Mouse (Mus musculus) bone marrow, adult 2 months (tissue): ENCODE results near the gene Uso1. TPM values are rescaled to one million over a fixed set of nuclear protein-coding genes. Genes with fewer than 3 reads are reported as not detected.

Source experiments
- H3K27ac ChIP-seq: fragments of 200-500 bp; 2 replicates; pipeline ENCODE4 v1.5.1; 2012; ENCODE audit warnings: low read depth, mild to moderate bottlenecking, control low read depth, inconsistent platforms, low read length; ENCODE audit not compliant: control insufficient read depth, poor library complexity, insufficient read depth
- H3K4me1 ChIP-seq: fragments of 200-500 bp; 2 replicates; pipeline ENCODE4 v1.6.1; 2011; ENCODE audit warnings: low read length; ENCODE audit not compliant: control insufficient read depth, insufficient read depth
- H3K4me3 ChIP-seq: fragments of 200-500 bp; replicated peaks from 2 replicates; pipeline ENCODE3; 2011; ENCODE audit warnings: mild to moderate bottlenecking, low read depth, low read length, control low read depth; ENCODE audit not compliant: control insufficient read depth
- CTCF ChIP-seq: fragments of 200-500 bp; IDR thresholded peaks from 2 replicates; pipeline ENCODE4 v1.5.1; 2011; ENCODE audit warnings: low read length, control low read depth; ENCODE audit not compliant: control insufficient read depth, insufficient read depth
- POLR2A ChIP-seq: fragments of 200-500 bp; IDR thresholded peaks from 2 replicates; pipeline ENCODE4 v1.6.1; 2011; ENCODE audit warnings: low read depth, mild to moderate bottlenecking, control low read depth, low read length, borderline replicate concordance; ENCODE audit not compliant: control insufficient read depth
- WGBS: fragments of 180-500 bp; shearing (Covaris S2); methylation state at CpG from one replicate; pipeline ENCODE4 v1.1.7; 2018; 5-methylcytosine and 5-hydroxymethylcytosine counted together
- polyA plus RNA-seq: library from polyadenylated mRNA; stranded (reverse); fragments of >200 nt; gene quantifications from 2 replicates; pipeline ENCODE4 v1.2.4, GENCODE M21; 2011; ENCODE audit warnings: low replicate concordance; ENCODE audit not compliant: missing spikeins, insufficient read depth, insufficient read length

Gene Uso1
- polyA plus RNA-seq, 1 experiment: 23.1 TPM

- no peaks in the 10 kb centered on the region for H3K4me1 ChIP-seq
- no peak overlapping the region for H3K27ac ChIP-seq
- no peak overlapping the region for H3K4me3 ChIP-seq
- no peak for TF ChIP-seq POLR2A
- 92% methylated on average over 15 of the region's 15 CpGs for WGBS
Observed at GRCm38 (mm10) chr5:92196895-92197811, 59.4 kb downstream of the Uso1 start.

- WGBS: 87% methylated on average over 8 of the region's 8 CpGs
- Histone ChIP-seq H3K4me3 (no peak overlapping the region), H3K27ac (no peak overlapping the region), H3K4me1 (no peaks in the 10 kb centered on the region)
- TF ChIP-seq POLR2A (no peak), CTCF (no peak)
Observed at GRCm38 (mm10) chr5:92198266-92198665, 60.5 kb downstream of the Uso1 start.

- Histone ChIP-seq H3K4me3 (no peak overlapping the region), H3K27ac (no peak overlapping the region), H3K4me1 (no peaks in the 10 kb centered on the region)
- WGBS: 50% methylated on average over 6 of the region's 6 CpGs
- TF ChIP-seq CTCF: no peak
- TF ChIP-seq POLR2A: no peak
Observed at GRCm38 (mm10) chr5:92204162-92205036, 66.7 kb downstream of the Uso1 start.

DNA sequence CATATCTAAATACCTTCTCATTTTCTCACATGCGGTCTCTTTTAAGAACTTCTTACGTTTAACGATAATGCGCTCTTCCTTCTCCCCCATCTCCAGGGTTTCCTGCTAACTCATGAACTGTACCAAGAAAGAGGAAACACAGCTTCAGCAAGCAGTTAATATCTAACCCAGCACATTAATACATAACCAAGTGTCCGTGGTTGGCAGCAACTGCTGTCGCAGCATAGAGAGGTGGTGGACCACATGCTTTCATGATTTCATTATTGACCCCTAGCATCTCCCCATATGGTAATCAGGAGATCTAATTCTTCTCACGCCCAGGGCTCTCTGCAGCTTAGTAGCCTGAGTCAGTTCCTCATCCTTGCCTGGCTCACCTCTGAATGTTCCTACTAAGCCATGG lies 67.4 kb downstream of the Uso1 start:
- Histone ChIP-seq H3K4me3 (no peak overlapping the region), H3K4me1 (no peaks in the 10 kb centered on the region), H3K27ac (no peak overlapping the region)
- TF ChIP-seq CTCF (no peak), POLR2A (no peak)
- 5% methylated on average over 7 of the region's 7 CpGs for WGBS

GRCm38 (mm10) chr5:92205706-92206105 lies 68.0 kb downstream of the Uso1 start:
- Histone ChIP-seq H3K27ac (no peak overlapping the region), H3K4me3 (no peak overlapping the region), H3K4me1 (no peaks in the 10 kb centered on the region)
- WGBS: 76% methylated on average over 5 of the region's 5 CpGs
- TF ChIP-seq POLR2A (no peak), CTCF (no peak)

DNA sequence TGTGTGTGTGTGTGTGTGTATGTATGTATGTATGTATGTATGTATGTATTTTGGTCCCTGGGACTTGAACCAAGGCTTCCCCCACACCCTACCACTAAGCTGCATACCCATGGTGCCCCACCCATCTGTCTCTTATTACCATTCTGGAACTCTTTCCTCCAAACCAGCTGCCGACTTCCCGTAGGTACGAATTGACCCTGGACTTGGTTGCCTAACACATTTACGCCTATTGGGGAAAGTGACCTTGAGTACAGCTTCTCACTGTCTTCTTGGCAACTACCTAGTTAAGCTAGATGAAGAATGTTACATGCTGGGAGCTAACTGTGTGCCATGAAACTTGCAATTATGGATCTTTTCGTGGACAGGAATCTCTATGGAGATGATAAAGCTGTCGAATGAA lies 68.4 kb downstream of the Uso1 start:
- no peak overlapping the region for H3K4me3 ChIP-seq
- H3K27ac ChIP-seq: no peak overlapping the region
- 74% methylated on average over 6 of the region's 6 CpGs for WGBS
- H3K4me1 ChIP-seq: no peaks in the 10 kb centered on the region
- no peak for TF ChIP-seq CTCF

DNA sequence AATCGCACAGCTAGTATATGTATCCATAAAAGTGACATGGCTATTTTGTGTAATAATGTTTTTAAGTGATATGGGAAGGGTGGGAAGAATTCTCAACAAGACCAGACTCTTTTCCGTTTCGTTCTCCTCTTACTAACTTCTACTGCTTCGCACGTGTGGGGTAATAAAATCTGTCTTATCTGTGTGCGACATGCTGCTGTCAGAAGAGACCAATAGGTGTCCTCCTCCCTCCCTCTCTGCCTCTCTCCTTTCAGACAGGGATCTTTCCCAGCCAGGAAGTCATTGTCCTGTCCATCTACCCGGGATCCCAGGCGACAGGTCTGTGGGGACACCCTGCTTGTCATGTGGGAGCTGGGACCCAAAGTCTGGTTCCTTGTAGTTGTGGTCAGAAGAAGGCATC lies 72.5 kb downstream of the Uso1 start:
- H3K4me1 ChIP-seq: no peaks in the 10 kb centered on the region
- WGBS: 69% methylated on average over 8 of the region's 8 CpGs
- no peak for TF ChIP-seq POLR2A
- no peak overlapping the region for H3K4me3 ChIP-seq
- H3K27ac ChIP-seq: no peak overlapping the region

DNA sequence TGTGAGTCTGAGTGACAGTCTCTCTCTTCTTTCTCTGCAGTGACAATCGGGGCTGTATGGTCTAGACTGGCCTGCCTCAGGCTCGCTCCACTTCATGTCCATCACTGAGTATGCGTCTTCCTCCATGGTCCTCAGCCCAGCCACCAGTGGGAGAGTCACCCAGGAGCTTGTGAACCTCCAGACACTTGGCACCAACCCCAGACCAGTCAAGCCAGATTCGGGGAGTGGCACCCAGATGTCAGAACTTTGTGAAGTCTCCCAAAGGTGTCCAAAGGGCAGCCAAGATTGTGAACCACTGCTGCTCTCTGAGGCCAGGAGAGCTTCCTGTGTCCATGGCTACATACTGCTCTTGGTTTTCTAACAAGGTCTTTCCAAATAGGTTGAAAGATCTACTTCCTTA lies 74.5 kb downstream of the Uso1 start:
- H3K27ac ChIP-seq: no peak overlapping the region
- H3K4me1 ChIP-seq: no peaks in the 10 kb centered on the region
- H3K4me3 ChIP-seq: no peak overlapping the region
- TF ChIP-seq CTCF: no peak
- TF ChIP-seq POLR2A: no peak
- 83% methylated on average over 4 of the region's 4 CpGs for WGBS

GRCm38 (mm10) chr5:92215308-92215707 lies 77.6 kb downstream of the Uso1 start, which contains the start of gene U90926:
U90926 (minus strand) TSS chr5:92215408.
- whole genome bisulfite sequencing: 69% methylated on average over 4 of the region's 4 CpGs
- no peak within 1 kb of the TSS for H3K4me3 ChIP-seq
- H3K27ac ChIP-seq: no peak within 1 kb of the TSS
- TF ChIP-seq POLR2A: no peak
- TF ChIP-seq CTCF: no peak
- no peaks in the 10 kb centered on the region for H3K4me1 ChIP-seq
